Mouse (Mus musculus) megakaryocyte, adult 5-6 weeks (primary cell): ENCODE data around the gene Krt36. TPM values are rescaled to one million over a fixed set of nuclear protein-coding genes. Genes with fewer than 3 reads are reported as not detected.

Source experiments
- ATAC-seq: 2 replicates; pipeline ENCODE4 v1.8.0; 2016; ENCODE audit warnings: mild to moderate bottlenecking, inconsistent platforms; ENCODE audit not compliant: poor library complexity, severe bottlenecking
- total RNA-seq, 2 experiments: library from RNA; stranded (forward) in 1 of 2; stranded (reverse) in 1 of 2; fragments of 153-499, 151-499 nt in 1 of 2; fragments of 221-1000, 200-1000 nt in 1 of 2; gene quantifications; 2 replicates each; pipeline versions ENCODE4 v1.2.3 to v1.2.4; 2015 to 2017

The Krt36 gene
- total RNA-seq, 2 experiments from 2014 or later = not detected

GRCm38 (mm10) chr11:100088378-100089025 is 16.9 kb downstream of the Krt36 start:
- no peak for ATAC-seq

- no peak for ATAC-seq
Observed at GRCm38 (mm10) chr11:100087861-100088260, 17.6 kb downstream of the Krt36 start, which contains the start of gene Krt32. Gene Krt32 (minus strand): TSS chr11:100088226.

GRCm38 (mm10) chr11:100073873-100074272 is 31.6 kb downstream of the Krt36 start:
- no peak for ATAC-seq

- no peak for ATAC-seq
Observed at GRCm38 (mm10) chr11:100067293-100068036, 38.0 kb downstream of the Krt36 start.

GRCm38 (mm10) chr11:100066236-100067010 is 39.0 kb downstream of the Krt36 start:
- ATAC-seq = no peak

GRCm38 (mm10) chr11:100058875-100059274 is 46.6 kb downstream of the Krt36 start:
- ATAC-seq = no peak

GRCm38 (mm10) chr11:100055686-100056655 is 49.5 kb downstream of the Krt36 start:
- ATAC-seq = no peak

Other genes starting within 250 kb of the Krt36 start
- not detected in 2 replicates for gene Gm11568, start 247.7 kb downstream of the Krt36 start, total RNA-seq (2015)
- not detected in 2 replicates for gene Gm11568, start 247.7 kb downstream of the Krt36 start, total RNA-seq (2017)
- gene Gm11559, start 241.2 kb downstream of the Krt36 start, total RNA-seq (2015) = not detected in 2 replicates
- not detected in 2 replicates for gene Gm11559, start 241.2 kb downstream of the Krt36 start, total RNA-seq (2017)
- gene Krtap9-1, start 232.2 kb downstream of the Krt36 start, total RNA-seq (2015) = not detected in 2 replicates
- gene Krtap9-1, start 232.2 kb downstream of the Krt36 start, total RNA-seq (2017) = not detected in 2 replicates
- gene Gm11567, start 226.4 kb downstream of the Krt36 start, total RNA-seq (2015) = not detected in 2 replicates
- gene Gm11567, start 226.4 kb downstream of the Krt36 start, total RNA-seq (2017) = not detected in 2 replicates
- not detected in 2 replicates for gene Krtap31-1, start 197.7 kb downstream of the Krt36 start, total RNA-seq (2015)
- gene Krtap31-1, start 197.7 kb downstream of the Krt36 start, total RNA-seq (2017) = not detected in 2 replicates
- gene Gm11565, start 190.9 kb downstream of the Krt36 start, total RNA-seq (2015) = not detected in 2 replicates
- not detected in 2 replicates for gene Gm11565, start 190.9 kb downstream of the Krt36 start, total RNA-seq (2017)
- not detected in 2 replicates for gene Krtap31-2, start 169.3 kb downstream of the Krt36 start, total RNA-seq (2015)
- gene Krtap31-2, start 169.3 kb downstream of the Krt36 start, total RNA-seq (2017) = not detected in 2 replicates
- gene Krtap9-5, start 157.2 kb downstream of the Krt36 start, total RNA-seq (2015) = not detected in 2 replicates
- gene Krtap9-5, start 157.2 kb downstream of the Krt36 start, total RNA-seq (2017) = not detected in 2 replicates
- gene Krtap29-1, start 126.6 kb downstream of the Krt36 start, total RNA-seq (2015) = not detected in 2 replicates
- not detected in 2 replicates for gene Krtap29-1, start 126.6 kb downstream of the Krt36 start, total RNA-seq (2017)
- gene Krtap16-1, start 119.0 kb downstream of the Krt36 start, total RNA-seq (2015) = not detected in 2 replicates
- not detected in 2 replicates for gene Krtap16-1, start 119.0 kb downstream of the Krt36 start, total RNA-seq (2017)
- gene Krtap17-1, start 111.6 kb downstream of the Krt36 start, total RNA-seq (2015) = not detected in 2 replicates
- not detected in 2 replicates for gene Krtap17-1, start 111.6 kb downstream of the Krt36 start, total RNA-seq (2017)
- gene Krt33a, start 89.4 kb downstream of the Krt36 start, total RNA-seq (2015) = not detected in 2 replicates
- not detected in 2 replicates for gene Krt33a, start 89.4 kb downstream of the Krt36 start, total RNA-seq (2017)
- not detected in 2 replicates for gene Krt33b, start 75.8 kb downstream of the Krt36 start, total RNA-seq (2015)
- not detected in 2 replicates for gene Krt33b, start 75.8 kb downstream of the Krt36 start, total RNA-seq (2017)
- not detected in 2 replicates for gene Krt34, start 64.1 kb downstream of the Krt36 start, total RNA-seq (2015)
- gene Krt34, start 64.1 kb downstream of the Krt36 start, total RNA-seq (2017) = not detected in 2 replicates
- gene Krt31, start 55.1 kb downstream of the Krt36 start, total RNA-seq (2015) = not detected in 2 replicates
- not detected in 2 replicates for gene Krt31, start 55.1 kb downstream of the Krt36 start, total RNA-seq (2017)
- gene Krt32, start 17.4 kb downstream of the Krt36 start, total RNA-seq (2015) = not detected in 2 replicates
- not detected in 2 replicates for gene Krt32, start 17.4 kb downstream of the Krt36 start, total RNA-seq (2017)
- gene Krt35, start 9.4 kb downstream of the Krt36 start, total RNA-seq (2015) = not detected in 2 replicates
- not detected in 2 replicates for gene Krt35, start 9.4 kb downstream of the Krt36 start, total RNA-seq (2017)
- not detected in 2 replicates for gene Krt13, start 15.9 kb upstream of the Krt36 start, total RNA-seq (2015)
- not detected in 2 replicates for gene Krt13, start 15.9 kb upstream of the Krt36 start, total RNA-seq (2017)
- gene Krt15, start 30.3 kb upstream of the Krt36 start, total RNA-seq (2015) = not detected in 2 replicates
- gene Krt15, start 30.3 kb upstream of the Krt36 start, total RNA-seq (2017) = not detected in 2 replicates
- not detected in 2 replicates for gene Krt19, start 43.0 kb upstream of the Krt36 start, total RNA-seq (2015)
- not detected in 2 replicates for gene Krt19, start 43.0 kb upstream of the Krt36 start, total RNA-seq (2017)
- gene Krt9, start 87.6 kb upstream of the Krt36 start, total RNA-seq (2015) = not detected in 2 replicates
- 0.04 TPM in 1 of 2 replicates, not detected in the other for gene Krt9, start 87.6 kb upstream of the Krt36 start, total RNA-seq (2017)
- gene Krt14, start 101.9 kb upstream of the Krt36 start, total RNA-seq (2015) = not detected in 2 replicates
- gene Krt14, start 101.9 kb upstream of the Krt36 start, total RNA-seq (2017) = not detected in 2 replicates
- gene Krt16, start 143.3 kb upstream of the Krt36 start, total RNA-seq (2015) = not detected in 2 replicates
- gene Krt16, start 143.3 kb upstream of the Krt36 start, total RNA-seq (2017) = not detected in 2 replicates
- not detected in 2 replicates for gene Krt17, start 155.4 kb upstream of the Krt36 start, total RNA-seq (2015)
- not detected in 2 replicates for gene Krt17, start 155.4 kb upstream of the Krt36 start, total RNA-seq (2017)
- not detected in 2 replicates for gene Krt42, start 164.2 kb upstream of the Krt36 start, total RNA-seq (2015)
- gene Krt42, start 164.2 kb upstream of the Krt36 start, total RNA-seq (2017) = not detected in 2 replicates
- gene Eif1, start 214.3 kb upstream of the Krt36 start, total RNA-seq (2015) = 1,372 and 1,486 TPM in 2 replicates
- gene Eif1, start 214.3 kb upstream of the Krt36 start, total RNA-seq (2017) = 248 and 320 TPM in 2 replicates
- not detected in 2 replicates for gene Gast, start 228.8 kb upstream of the Krt36 start, total RNA-seq (2015)
- gene Gast, start 228.8 kb upstream of the Krt36 start, total RNA-seq (2017) = not detected in 2 replicates